Mouse (Mus musculus): ENCODE measurements around the gene Spag9.

Spag9 gene

GRCm38 (mm10) chr11:93995720-93996305, at the start of gene Spag9:
Spag9 (plus strand) TSS chr11:93996091.
- DNase-seq (ENCODE audit: low spot score): peak; percentile 83

GRCm38 (mm10) chr11:93948887-93949567, 46.9 kb upstream of the Spag9 start:
- DNase-seq (ENCODE audit: low spot score): no peak

GRCm38 (mm10) chr11:93950045-93950444, 45.8 kb upstream of the Spag9 start:
- DNase-seq (ENCODE audit: low spot score): no peak

- no peak for DNase-seq (ENCODE audit: low spot score)
Measured at GRCm38 (mm10) chr11:93952376-93952775, 43.5 kb upstream of the Spag9 start.

- no peak for DNase-seq (ENCODE audit: low spot score)
Measured at GRCm38 (mm10) chr11:93954738-93955255, 41.1 kb upstream of the Spag9 start.

GRCm38 (mm10) chr11:93955256-93956150, 40.4 kb upstream of the Spag9 start:
- peak; percentile 75 for DNase-seq (ENCODE audit: low spot score)

- no peak for DNase-seq (ENCODE audit: low spot score)
Measured at GRCm38 (mm10) chr11:93956159-93956558, 39.7 kb upstream of the Spag9 start, which contains the start of gene Nme2. Nme2 (minus strand) TSS chr11:93956259.

GRCm38 (mm10) chr11:93957031-93957555, 38.8 kb upstream of the Spag9 start:
- no peak for DNase-seq (ENCODE audit: low spot score)

- DNase-seq (ENCODE audit: low spot score): no peak
Measured at GRCm38 (mm10) chr11:93957746-93958145, 38.1 kb upstream of the Spag9 start.

- DNase-seq (ENCODE audit: low spot score): no peak
Measured at GRCm38 (mm10) chr11:93961482-93961881, 34.4 kb upstream of the Spag9 start.

- no peak for DNase-seq (ENCODE audit: low spot score)
Measured at GRCm38 (mm10) chr11:93963013-93963412, 32.9 kb upstream of the Spag9 start.

GRCm38 (mm10) chr11:93965391-93965790, 30.5 kb upstream of the Spag9 start:
- DNase-seq (ENCODE audit: low spot score): no peak

GRCm38 (mm10) chr11:93967381-93967780, 28.5 kb upstream of the Spag9 start:
- no peak for DNase-seq (ENCODE audit: low spot score)

- peak; percentile 86 for DNase-seq (ENCODE audit: low spot score)
Measured at GRCm38 (mm10) chr11:93968005-93968847, 27.7 kb upstream of the Spag9 start, which contains the start of the genes Gm20390 and Nme1. Gm20390 (minus strand) TSS chr11:93968293. Nme1 (minus strand) TSS chr11:93968521.

- DNase-seq (ENCODE audit: low spot score): no peak
Measured at GRCm38 (mm10) chr11:93968848-93969128, 27.1 kb upstream of the Spag9 start.

GRCm38 (mm10) chr11:93969171-93969570, 26.7 kb upstream of the Spag9 start:
- no peak for DNase-seq (ENCODE audit: low spot score)

GRCm38 (mm10) chr11:93969799-93970198, 26.1 kb upstream of the Spag9 start:
- DNase-seq (ENCODE audit: low spot score): no peak

GRCm38 (mm10) chr11:93972951-93973350, 22.9 kb upstream of the Spag9 start:
- no peak for DNase-seq (ENCODE audit: low spot score)

- DNase-seq (ENCODE audit: low spot score): no peak
Measured at GRCm38 (mm10) chr11:93979502-93980049, 16.3 kb upstream of the Spag9 start.

- no peak for DNase-seq (ENCODE audit: low spot score)
Measured at GRCm38 (mm10) chr11:93984619-93985018, 11.3 kb upstream of the Spag9 start.

GRCm38 (mm10) chr11:93985265-93985664, 10.6 kb upstream of the Spag9 start:
- no peak for DNase-seq (ENCODE audit: low spot score)
